Mouse (Mus musculus) erythroid progenitor cell, adult 5-6 weeks (primary cell): ENCODE results near the gene Ldlr. TPM values are rescaled to one million over a fixed set of nuclear protein-coding genes. Genes with fewer than 3 reads are reported as not detected.
A peak's percentile ranks its signal among the peaks of the same experiment; 100 is the strongest.
"Not testable (repeated sequence)": the region's sequence is repeated elsewhere in the genome, so short reads cannot be mapped to it uniquely, and the experiment has no call there.

Experiments used
- ATAC-seq: replicated peaks from 2 replicates; pipeline ENCODE4 v1.8.0; 2016; ENCODE audit warnings: moderate number of reproducible peaks, mild to moderate bottlenecking, moderate TSS enrichment, inconsistent platforms; ENCODE audit not compliant: poor library complexity, low FRiP score, severe bottlenecking
- total RNA-seq, 2 experiments: library from RNA; stranded (forward) in 1 of 2; stranded (reverse) in 1 of 2; fragments of 150-400 nt in 1 of 2; fragments of 186-747, 209-891 nt in 1 of 2; gene quantifications; 2 replicates each; pipeline versions ENCODE4 v1.2.3 to v1.2.4; 2015 to 2017; ENCODE audit warnings: low replicate concordance in 2 of 2

The Ldlr gene
- total RNA-seq, 2 experiments from 2014 or later, result 2.5 to 3.6 TPM

- ATAC-seq, result no peak
Measured at GRCm38 (mm10) chr9:21752252-21752792, 29.0 kb downstream of the Ldlr start.

DNA sequence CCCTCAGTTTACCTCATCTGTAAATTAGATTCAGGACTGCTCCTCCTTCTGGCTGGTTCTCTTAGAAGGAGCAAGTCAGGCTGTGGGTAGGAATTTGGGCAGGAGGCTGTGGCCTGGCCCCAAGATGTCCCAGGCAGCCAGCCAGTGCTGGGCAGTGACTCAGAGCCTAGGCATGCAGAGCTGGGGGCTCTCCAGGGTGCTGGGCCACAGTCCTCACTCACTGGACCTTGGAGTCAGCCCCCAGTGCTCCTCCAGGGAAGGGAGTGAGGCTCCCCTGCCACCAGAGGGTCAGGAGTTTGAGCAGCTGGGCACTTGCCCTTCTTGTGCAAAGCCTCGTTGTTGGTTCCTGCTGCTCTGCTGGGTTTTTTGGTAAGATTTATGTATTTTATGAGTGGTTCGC lies 30.7 kb downstream of the Ldlr start:
- no peak for ATAC-seq

DNA sequence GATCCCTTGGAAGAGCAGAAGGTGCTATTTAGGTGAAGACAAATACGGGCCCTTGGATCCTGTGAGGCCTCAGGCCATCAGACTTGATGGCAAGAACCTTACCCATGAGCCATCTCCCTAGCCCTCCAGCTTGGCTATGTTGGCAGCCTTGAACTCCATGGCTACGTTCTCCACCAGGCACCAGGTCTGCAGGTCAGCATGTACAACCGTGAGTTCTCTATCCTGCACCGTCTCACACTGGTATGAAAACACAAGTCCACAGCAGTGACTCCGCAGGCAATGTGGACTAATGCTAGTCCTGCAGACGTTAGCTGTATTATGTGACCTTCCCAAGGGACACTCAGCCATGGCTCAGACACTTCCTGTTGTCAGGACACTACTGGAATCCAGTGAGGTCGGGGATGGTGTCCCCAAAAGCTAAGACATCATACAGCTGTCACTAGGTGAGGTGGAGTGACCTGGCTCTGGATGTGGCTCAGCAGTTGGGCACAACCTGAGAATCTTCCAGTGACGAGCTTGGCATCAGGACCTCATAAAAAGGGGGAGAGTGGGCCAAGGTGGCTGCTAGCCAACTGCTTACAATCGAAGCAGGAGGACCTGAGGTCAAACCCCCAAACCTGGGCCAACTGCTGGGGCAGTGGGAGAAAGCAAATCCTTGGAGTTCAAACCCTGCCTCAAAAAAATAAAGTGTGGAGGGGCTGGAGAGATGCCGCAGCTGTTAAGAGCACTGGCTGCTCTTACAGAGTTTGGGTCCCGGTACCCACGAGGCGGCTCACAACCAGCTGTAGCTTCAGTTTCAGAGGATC lies 31.4 kb downstream of the Ldlr start:
- ATAC-seq, result no peak

- no peak for ATAC-seq
Measured at GRCm38 (mm10) chr9:21758576-21759529, 35.6 kb downstream of the Ldlr start.

- ATAC-seq, result no peak
Measured at GRCm38 (mm10) chr9:21759718-21760117, 36.4 kb downstream of the Ldlr start.

- peak; percentile 93 for ATAC-seq
Measured at GRCm38 (mm10) chr9:21760155-21761088, 37.1 kb downstream of the Ldlr start, which contains the start of gene Spc24. TSS of gene Spc24 (minus strand) at chr9:21760303.

- ATAC-seq, result no peak
Measured at GRCm38 (mm10) chr9:21762135-21762534, 38.9 kb downstream of the Ldlr start.

- no peak for ATAC-seq
Measured at GRCm38 (mm10) chr9:21764084-21764999, 41.1 kb downstream of the Ldlr start.

- no peak for ATAC-seq
Measured at GRCm38 (mm10) chr9:21767896-21768295, 44.6 kb downstream of the Ldlr start.

DNA sequence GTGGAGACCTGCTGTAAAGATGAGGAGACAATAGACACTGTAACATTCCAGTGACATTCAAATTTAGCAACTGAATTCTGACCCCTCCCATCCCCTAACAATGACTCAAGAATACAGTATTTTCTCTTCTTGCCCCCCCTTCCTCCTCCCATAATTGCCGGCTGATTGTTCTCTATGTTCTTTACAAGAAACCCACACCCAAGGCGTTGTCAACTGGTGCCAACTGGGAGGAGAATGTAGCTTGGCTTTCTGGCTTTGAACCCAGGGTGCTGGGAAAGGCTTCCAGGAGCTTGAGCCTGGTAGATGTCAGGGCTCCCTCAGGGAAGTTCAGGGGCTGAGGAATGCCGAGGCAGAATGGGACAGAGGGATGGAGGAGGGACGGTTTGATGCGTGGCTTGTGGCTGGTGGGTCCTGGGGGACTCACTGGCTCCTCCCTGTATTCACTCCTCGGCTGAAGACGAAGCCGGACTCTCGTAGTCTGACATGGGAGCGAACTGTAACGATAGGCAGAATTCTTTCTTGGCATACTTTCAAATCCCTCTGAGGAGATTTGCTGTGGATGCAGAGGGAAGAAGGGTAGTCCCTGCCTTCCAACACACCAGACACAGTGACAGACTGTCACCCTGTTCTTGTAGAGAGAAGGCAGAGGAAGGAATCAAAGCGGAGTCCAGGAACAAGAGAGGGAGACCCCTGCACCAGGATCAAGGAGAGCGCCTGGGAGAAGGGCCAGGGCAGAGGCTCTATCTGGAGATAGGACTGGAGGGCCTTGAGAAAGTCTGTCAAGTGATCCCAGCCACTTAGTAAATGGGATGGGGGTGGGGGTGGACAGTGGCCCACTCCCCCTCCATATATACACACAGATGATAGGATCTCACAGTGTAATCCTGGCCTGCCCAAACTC lies 45.5 kb downstream of the Ldlr start:
- no peak for ATAC-seq

- no peak for ATAC-seq
Measured at GRCm38 (mm10) chr9:21769558-21770183, 46.4 kb downstream of the Ldlr start.

DNA sequence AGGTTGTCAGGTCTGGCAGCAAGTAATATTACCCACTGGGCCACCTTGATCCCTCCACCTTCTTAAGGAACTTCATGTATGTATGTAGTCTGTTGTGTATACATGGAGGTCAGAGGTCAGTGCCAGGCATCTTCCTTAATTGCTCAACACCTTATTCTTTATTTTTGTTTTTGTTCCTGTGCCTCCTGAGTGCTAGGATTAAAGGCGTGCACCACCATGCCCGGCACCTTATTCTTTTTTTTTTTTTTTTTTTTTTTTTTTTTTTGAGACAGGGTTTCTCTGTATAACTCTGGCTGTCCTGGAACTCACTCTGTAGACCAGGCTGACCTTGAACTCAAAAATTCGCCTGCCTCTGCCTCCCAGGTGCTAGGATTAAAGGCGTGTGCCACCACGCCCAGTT lies 50.1 kb downstream of the Ldlr start:
- not testable (repeated sequence) for ATAC-seq

DNA sequence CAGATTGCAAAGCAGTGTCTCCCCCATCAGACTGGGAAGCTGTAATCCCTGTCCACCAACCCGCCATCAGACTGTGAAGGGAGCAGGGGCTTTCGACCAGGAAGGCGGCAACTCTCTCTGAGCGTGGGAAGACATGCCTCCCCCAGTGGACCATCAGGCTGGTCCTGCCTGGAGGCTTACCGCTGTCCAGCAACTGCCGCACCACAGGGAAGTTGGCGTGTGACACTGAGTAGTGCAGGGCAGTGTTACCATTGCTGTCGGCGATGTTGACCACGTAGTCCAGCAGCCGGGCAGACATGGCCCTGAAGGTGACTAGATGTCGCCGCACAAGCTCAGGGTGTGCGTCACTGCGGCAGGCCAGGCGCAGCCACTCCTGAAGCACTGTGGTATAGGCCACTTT lies 51.1 kb downstream of the Ldlr start:
- ATAC-seq, result no peak

DNA sequence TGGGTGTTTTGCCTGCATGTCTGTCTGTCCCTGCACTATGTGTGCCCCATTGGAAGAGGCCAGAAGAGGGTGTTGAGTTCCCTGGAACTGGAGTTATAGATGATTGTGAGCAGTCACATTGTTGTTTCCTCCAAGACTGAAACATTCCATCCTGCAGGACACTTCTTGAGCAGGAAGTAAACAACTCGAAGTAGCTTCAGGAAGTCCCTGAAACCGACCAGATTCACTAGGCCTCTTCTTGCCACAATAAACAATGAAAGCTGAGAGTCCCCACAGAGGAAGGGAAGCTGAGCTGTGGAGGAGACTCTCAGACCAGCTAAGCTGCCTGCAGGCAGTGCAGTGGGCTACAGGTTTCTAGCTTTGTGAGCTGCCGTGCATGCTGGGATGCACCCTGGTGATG lies 54.4 kb downstream of the Ldlr start:
- ATAC-seq, result no peak

DNA sequence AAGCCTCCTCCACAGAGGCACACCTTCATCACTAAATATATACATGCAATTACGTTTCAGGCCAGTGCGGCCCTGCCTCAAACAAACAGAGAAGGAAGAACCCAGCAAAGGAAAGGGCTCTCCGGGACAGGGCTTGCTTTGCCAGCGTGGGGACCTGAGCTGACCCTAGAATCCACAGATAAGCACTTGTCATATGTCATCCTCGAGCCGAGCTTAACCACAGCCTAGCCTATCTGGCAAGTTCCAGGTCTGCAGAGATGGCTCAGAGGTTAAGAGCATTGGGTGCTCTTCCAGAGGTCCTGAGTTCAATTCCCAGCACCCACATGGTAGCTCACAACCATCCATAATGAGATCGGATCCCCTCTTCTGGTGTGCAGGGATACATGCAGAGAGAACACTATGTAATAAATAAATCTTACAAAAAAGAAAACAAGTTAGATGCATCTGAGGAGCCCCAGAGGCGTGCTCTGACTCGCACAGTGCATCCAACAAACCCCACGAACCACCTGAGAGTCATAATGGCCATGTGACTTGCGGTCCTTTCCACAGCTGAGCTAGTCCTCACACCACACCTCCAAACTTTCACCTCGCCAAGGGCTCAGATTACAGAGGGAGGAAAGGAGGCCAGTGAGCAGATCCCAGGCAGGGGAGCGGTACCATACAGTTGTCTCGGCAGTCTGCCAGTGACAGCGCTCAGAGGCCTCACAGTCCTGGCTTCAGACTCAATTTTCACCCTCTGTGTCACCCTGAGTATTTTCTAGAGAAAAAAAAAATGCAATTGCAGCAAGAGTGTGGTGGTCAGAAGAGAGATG lies 58.6 kb downstream of the Ldlr start:
- no peak for ATAC-seq
